Mouse (Mus musculus) cerebellum, postnatal 25 days (tissue): ENCODE measurements around the gene 9130019O22Rik.
"Not testable (repeated sequence)": the region's sequence is repeated elsewhere in the genome, so short reads cannot be mapped to it uniquely, and the experiment has no call there.

Experiments used
- DNase-seq, 2 experiments: peaks; one replicate each; pipeline ENCODE4 v3.0.0; 2021; ENCODE audit warnings: mixed read lengths in 2 of 2

9130019O22Rik gene

GRCm38 (mm10) chr7:127375271-127376245, 11.4 kb downstream of the 9130019O22Rik start, which contains the start of gene Zfp747:
Gene Zfp747, minus strand, starts transcription at chr7:127376050.
- DNase-seq: peak; percentile 92 to 96

- not testable (repeated sequence) for DNase-seq
These were observed 15.1 kb downstream of the 9130019O22Rik start for GRCm38 (mm10) chr7:127371870-127372269.

- no peak for DNase-seq
These were observed 15.8 kb downstream of the 9130019O22Rik start for GRCm38 (mm10) chr7:127371213-127371612.

GRCm38 (mm10) chr7:127366249-127366648, 20.7 kb downstream of the 9130019O22Rik start:
- DNase-seq: no peak

- DNase-seq: peak; percentile 31 to 42
These were observed 22.8 kb downstream of the 9130019O22Rik start for GRCm38 (mm10) chr7:127364166-127364565.

- peak; percentile 82 to 85 for DNase-seq
These were observed 23.5 kb downstream of the 9130019O22Rik start for GRCm38 (mm10) chr7:127363475-127363921.

- DNase-seq: peak; percentile 52 to 55
These were observed 24.5 kb downstream of the 9130019O22Rik start for GRCm38 (mm10) chr7:127362418-127362817.

GRCm38 (mm10) chr7:127361449-127361848, 25.5 kb downstream of the 9130019O22Rik start:
- DNase-seq: peak in 1 of 2 experiments; percentile 33

- DNase-seq: no peak
These were observed 26.7 kb downstream of the 9130019O22Rik start for GRCm38 (mm10) chr7:127360265-127360664.

GRCm38 (mm10) chr7:127358472-127358871, 28.5 kb downstream of the 9130019O22Rik start:
- DNase-seq: no peak

GRCm38 (mm10) chr7:127357871-127358270, 29.1 kb downstream of the 9130019O22Rik start:
- no peak for DNase-seq

- DNase-seq: no peak
These were observed 31.2 kb downstream of the 9130019O22Rik start for GRCm38 (mm10) chr7:127355796-127356195.

- DNase-seq: no peak
These were observed 35.5 kb downstream of the 9130019O22Rik start for GRCm38 (mm10) chr7:127351230-127352004.

GRCm38 (mm10) chr7:127346676-127347075, 40.3 kb downstream of the 9130019O22Rik start:
- DNase-seq: peak in 1 of 2 experiments; percentile 54

- DNase-seq: peak; percentile 98
These were observed 41.2 kb downstream of the 9130019O22Rik start, which contains the start of gene Zfp768 for GRCm38 (mm10) chr7:127345512-127346325. Gene Zfp768, minus strand, starts transcription at chr7:127345589.

GRCm38 (mm10) chr7:127345092-127345491, 41.9 kb downstream of the 9130019O22Rik start:
- DNase-seq: no peak

GRCm38 (mm10) chr7:127344371-127344770, 42.6 kb downstream of the 9130019O22Rik start:
- DNase-seq: no peak

- no peak for DNase-seq
These were observed 43.5 kb downstream of the 9130019O22Rik start for GRCm38 (mm10) chr7:127343351-127344019.

- DNase-seq: no peak
These were observed 44.1 kb downstream of the 9130019O22Rik start for GRCm38 (mm10) chr7:127342888-127343287.

- DNase-seq: no peak
These were observed 44.6 kb downstream of the 9130019O22Rik start for GRCm38 (mm10) chr7:127342332-127342731.

GRCm38 (mm10) chr7:127341861-127342260, 45.1 kb downstream of the 9130019O22Rik start:
- not testable (repeated sequence) for DNase-seq
